Mouse (Mus musculus): ENCODE data around the gene Fgf6. TPM values are rescaled to one million over a fixed set of nuclear protein-coding genes. Genes with fewer than 3 reads are reported as not detected.

Fgf6 gene
- polyA plus RNA-seq (2015; fragmentation: Nextera tagmentation; extraction: Ambion mirVana) = 0.03 TPM in 1 of 2 replicates, not detected in the other

GRCm38 (mm10) chr6:127014906-127015770, at the start of gene Fgf6:
Fgf6 (plus strand) TSS chr6:127015586.

GRCm38 (mm10) chr6:127072817-127073216, 57.4 kb downstream of the Fgf6 start, which contains the start of gene Fgf23:
Fgf23 (plus strand) TSS chr6:127072902.

Other genes with a start within 250 kb of the Fgf6 start
- gene Ndufa9, start 166.4 kb upstream of the Fgf6 start, polyA plus RNA-seq (2015; fragmentation: Nextera tagmentation; extraction: Ambion mirVana) = 242 and 262 TPM in 2 replicates
- gene Akap3, start 162.5 kb upstream of the Fgf6 start, polyA plus RNA-seq (2015; fragmentation: Nextera tagmentation; extraction: Ambion mirVana) = 0.10 TPM in 1 of 2 replicates, not detected in the other
- 0.19 and 0.29 TPM in 2 replicates for gene Dyrk4, start 93.7 kb upstream of the Fgf6 start, polyA plus RNA-seq (2015; fragmentation: Nextera tagmentation; extraction: Ambion mirVana)
- gene Rad51ap1, start 76.0 kb upstream of the Fgf6 start, polyA plus RNA-seq (2015; fragmentation: Nextera tagmentation; extraction: Ambion mirVana) = 6.1 and 9.2 TPM in 2 replicates
- 27.6 and 32.8 TPM in 2 replicates for gene D6Wsu163e, start 75.6 kb upstream of the Fgf6 start, polyA plus RNA-seq (2015; fragmentation: Nextera tagmentation; extraction: Ambion mirVana)
- gene Fgf23, start 57.3 kb downstream of the Fgf6 start, polyA plus RNA-seq (2015; fragmentation: Nextera tagmentation; extraction: Ambion mirVana) = 0.40 and 0.57 TPM in 2 replicates
- 4.9 and 7.2 TPM in 2 replicates for gene Tigar, start 94.0 kb downstream of the Fgf6 start, polyA plus RNA-seq (2015; fragmentation: Nextera tagmentation; extraction: Ambion mirVana)
- 145 and 159 TPM in 2 replicates for gene Ccnd2, start 136.6 kb downstream of the Fgf6 start, polyA plus RNA-seq (2015; fragmentation: Nextera tagmentation; extraction: Ambion mirVana)